Mouse (Mus musculus) hindbrain, embryonic 12.5 days (tissue): ENCODE results near the gene Gm11127. TPM values are rescaled to one million over a fixed set of nuclear protein-coding genes. Genes with fewer than 3 reads are reported as not detected.
A peak's percentile ranks its signal among the peaks of the same experiment; 100 is the strongest.

Experiments
- ATAC-seq: fragments of 200-750 bp; cut with Nextera tagmentation; 2 replicates; pipeline ENCODE4 v1.8.0; 2017; ENCODE audit warnings: moderate TSS enrichment; ENCODE audit not compliant: low FRiP score
- H3K27ac ChIP-seq: fragments of 300-500 bp; sonication (generic); 2 replicates; pipeline ENCODE4 v1.5.1; 2016; ENCODE audit warnings: mild to moderate bottlenecking
- H3K27me3 ChIP-seq: fragments of 300-500 bp; sonication (generic); 2 replicates; pipeline ENCODE4 v1.6.1; 2016; ENCODE audit warnings: mild to moderate bottlenecking
- H3K36me3 ChIP-seq: fragments of 300-500 bp; sonication (generic); 2 replicates; pipeline ENCODE4 v1.6.1; 2016; ENCODE audit warnings: mild to moderate bottlenecking
- H3K4me1 ChIP-seq: fragments of 300-500 bp; sonication (generic); 2 replicates; pipeline ENCODE4 v1.6.1; 2016
- H3K4me2 ChIP-seq: fragments of 300-500 bp; sonication (generic); replicated peaks from 2 replicates; pipeline ENCODE4 v1.6.1; 2016; ENCODE audit warnings: mild to moderate bottlenecking
- H3K4me3 ChIP-seq: fragments of 300-500 bp; sonication (generic); 2 replicates; pipeline ENCODE4 v1.5.1; 2016; ENCODE audit warnings: mild to moderate bottlenecking
- H3K9ac ChIP-seq: fragments of 300-500 bp; sonication (generic); 2 replicates; pipeline ENCODE4 v1.6.1; 2016; ENCODE audit warnings: mild to moderate bottlenecking, moderate library complexity
- H3K9me3 ChIP-seq: fragments of 300-500 bp; sonication (generic); replicated peaks from 2 replicates; pipeline ENCODE4 v1.6.1; 2016; ENCODE audit warnings: mild to moderate bottlenecking
- WGBS: fragments of 180-500 bp; shearing (Covaris S2); methylation state at CpG from one replicate; pipeline ENCODE4 v1.1.7; 2016; 5-methylcytosine and 5-hydroxymethylcytosine counted together
- polyA plus RNA-seq: library from polyadenylated mRNA; unstranded; fragments of >200 nt; fragmentation: Nextera tagmentation; extraction: Ambion mirVana; gene quantifications from 2 replicates; pipeline ENCODE4 v1.2.1, GENCODE M21; 2016

Gm11127 gene
- polyA plus RNA-seq, 1 experiment from 2014 or later, result not detected

GRCm38 (mm10) chr17:36028879-36029619 is 29.1 kb downstream of the Gm11127 start:
- no peaks in the 10 kb centered on the region for H3K36me3 ChIP-seq
- no peak overlapping the region for H3K9ac ChIP-seq
- peaks cover 14% of the 10 kb centered on the region for H3K4me1 ChIP-seq
- no peak overlapping the region for H3K4me3 ChIP-seq
- H3K27me3 ChIP-seq, result peaks cover 8% of the 10 kb centered on the region
- no peak for ATAC-seq
- no peak overlapping the region for H3K27ac ChIP-seq
- 79% methylated on average over 7 of the region's 7 CpGs for WGBS
- H3K9me3 ChIP-seq, result no peaks in the 10 kb centered on the region
- H3K4me2 ChIP-seq, result no peak overlapping the region

- no peak for ATAC-seq
- H3K4me3 ChIP-seq, result no peak overlapping the region
- 91% methylated on average over 4 of the region's 4 CpGs for WGBS
- no peak overlapping the region for H3K27ac ChIP-seq
- H3K9me3 ChIP-seq, result no peaks in the 10 kb centered on the region
- H3K9ac ChIP-seq, result no peak overlapping the region
- H3K27me3 ChIP-seq, result peaks cover 8% of the 10 kb centered on the region
- H3K4me1 ChIP-seq, result peaks cover 14% of the 10 kb centered on the region
- H3K4me2 ChIP-seq, result no peak overlapping the region
- H3K36me3 ChIP-seq, result no peaks in the 10 kb centered on the region
Measured at GRCm38 (mm10) chr17:36027663-36028062, 30.5 kb downstream of the Gm11127 start.

GRCm38 (mm10) chr17:36025901-36026300 is 32.3 kb downstream of the Gm11127 start:
- Histone ChIP-seq H3K9ac (no peak overlapping the region), H3K4me2 (no peak overlapping the region), H3K4me3 (no peak overlapping the region), H3K27me3 (no peaks in the 10 kb centered on the region; the same call in 1 of the 2 replicates), H3K36me3 (no peaks in the 10 kb centered on the region), H3K4me1 (peaks cover 6% of the 10 kb centered on the region), H3K9me3 (no peaks in the 10 kb centered on the region), H3K27ac (no peak overlapping the region)
- 53% methylated on average over 4 of the region's 4 CpGs for WGBS
- no peak for ATAC-seq

GRCm38 (mm10) chr17:36025197-36025596 is 33.0 kb downstream of the Gm11127 start:
- ATAC-seq, result no peak
- no peak overlapping the region for H3K9ac ChIP-seq
- WGBS, result 51% methylated on average over 5 of the region's 5 CpGs

GRCm38 (mm10) chr17:36023710-36024654 is 34.2 kb downstream of the Gm11127 start:
- no peaks in the 10 kb centered on the region for H3K36me3 ChIP-seq
- H3K4me3 ChIP-seq, result no peak overlapping the region
- H3K27me3 ChIP-seq, result no peaks in the 10 kb centered on the region
- no peak overlapping the region for H3K9ac ChIP-seq
- WGBS, result 65% methylated on average over 9 of the region's 9 CpGs
- 0 out of 2 replicates have a peak overlapping the region, but pooled peaks have one; percentile 11 for H3K4me2 ChIP-seq
- ATAC-seq, result no peak
- H3K4me1 ChIP-seq, result peaks cover 9% of the 10 kb centered on the region
- H3K27ac ChIP-seq, result no peak overlapping the region; the same call in 1 of the 2 replicates
- no peaks in the 10 kb centered on the region for H3K9me3 ChIP-seq

More at GRCm38 (mm10) chr17:36025197-36025596, 33.0 kb downstream of the Gm11127 start:
- H3K36me3 ChIP-seq, result no peaks in the 10 kb centered on the region
- no peak overlapping the region for H3K4me3 ChIP-seq
- H3K27me3 ChIP-seq, result no peaks in the 10 kb centered on the region
- H3K27ac ChIP-seq, result no peak overlapping the region
- no peak overlapping the region for H3K4me2 ChIP-seq
- peaks cover 9% of the 10 kb centered on the region for H3K4me1 ChIP-seq
- H3K9me3 ChIP-seq, result no peaks in the 10 kb centered on the region

GRCm38 (mm10) chr17:36022922-36023321 is 35.2 kb downstream of the Gm11127 start:
- 92% methylated on average over 6 of the region's 6 CpGs for WGBS
- no peaks in the 10 kb centered on the region for H3K9me3 ChIP-seq
- H3K27me3 ChIP-seq, result no peaks in the 10 kb centered on the region
- H3K36me3 ChIP-seq, result no peaks in the 10 kb centered on the region
- ATAC-seq, result no peak
- peaks cover 9% of the 10 kb centered on the region for H3K4me1 ChIP-seq
- H3K9ac ChIP-seq, result no peak overlapping the region
- H3K27ac ChIP-seq, result no peak overlapping the region
- H3K4me2 ChIP-seq, result no peak overlapping the region
- no peak overlapping the region for H3K4me3 ChIP-seq

- no peak overlapping the region for H3K9ac ChIP-seq
- no peaks in the 10 kb centered on the region for H3K9me3 ChIP-seq
- H3K4me3 ChIP-seq, result no peak overlapping the region
- H3K27ac ChIP-seq, result no peak overlapping the region
- 94% methylated on average over 9 of the region's 9 CpGs for WGBS
- no peaks in the 10 kb centered on the region for H3K36me3 ChIP-seq
- H3K4me1 ChIP-seq, result peaks cover 9% of the 10 kb centered on the region
- H3K27me3 ChIP-seq, result no peaks in the 10 kb centered on the region
- no peak overlapping the region for H3K4me2 ChIP-seq
- no peak for ATAC-seq
Measured at GRCm38 (mm10) chr17:36022098-36022497, 36.1 kb downstream of the Gm11127 start.

GRCm38 (mm10) chr17:36021309-36021708 is 36.9 kb downstream of the Gm11127 start:
- Histone ChIP-seq H3K9me3 (no peaks in the 10 kb centered on the region), H3K4me1 (peaks cover 8% of the 10 kb centered on the region), H3K36me3 (no peaks in the 10 kb centered on the region), H3K27ac (no peak overlapping the region), H3K4me2 (peak overlapping the region; percentile 12; the same call in 1 of the 2 replicates), H3K4me3 (no peak overlapping the region), H3K27me3 (no peaks in the 10 kb centered on the region), H3K9ac (no peak overlapping the region)
- no peak for ATAC-seq
- 93% methylated on average over 1 of the region's 1 CpGs for WGBS

GRCm38 (mm10) chr17:36020191-36021073 is 37.7 kb downstream of the Gm11127 start, which contains the start of gene H2-T24:
Gene H2-T24 (minus strand): TSS chr17:36020560.
- no peak for ATAC-seq
- Histone ChIP-seq H3K27ac (no peak within 1 kb of the TSS), H3K4me1 (peaks cover 4% of the 10 kb centered on the region; the same call in 1 of the 2 replicates), H3K4me3 (no peak within 1 kb of the TSS), H3K36me3 (peaks cover 4% of the 10 kb centered on the region; the same call in 1 of the 2 replicates), H3K4me2 (peak within 1 kb of the TSS; percentile 12; the same call in 1 of the 2 replicates), H3K27me3 (no peaks in the 10 kb centered on the region), H3K9ac (no peak within 1 kb of the TSS), H3K9me3 (no peaks in the 10 kb centered on the region)
- 44% methylated on average over 15 of the region's 15 CpGs for WGBS

GRCm38 (mm10) chr17:36019519-36019918 is 38.7 kb downstream of the Gm11127 start:
- H3K36me3 ChIP-seq, result peaks cover 10% of the 10 kb centered on the region
- 79% methylated on average over 3 of the region's 3 CpGs for WGBS
- H3K9ac ChIP-seq, result no peak overlapping the region
- no peak overlapping the region for H3K4me2 ChIP-seq
- no peaks in the 10 kb centered on the region for H3K27me3 ChIP-seq
- no peak overlapping the region for H3K4me3 ChIP-seq
- no peak overlapping the region for H3K27ac ChIP-seq
- no peak for ATAC-seq
- no peaks in the 10 kb centered on the region for H3K9me3 ChIP-seq
- peaks cover 4% of the 10 kb centered on the region; the same call in 1 of the 2 replicates for H3K4me1 ChIP-seq

- no peak for ATAC-seq
- H3K9me3 ChIP-seq, result no peaks in the 10 kb centered on the region
- H3K4me2 ChIP-seq, result no peak overlapping the region
- H3K4me3 ChIP-seq, result no peak overlapping the region
- no peak overlapping the region for H3K27ac ChIP-seq
- peaks cover 4% of the 10 kb centered on the region; the same call in 1 of the 2 replicates for H3K4me1 ChIP-seq
- no peaks in the 10 kb centered on the region for H3K27me3 ChIP-seq
- no peak overlapping the region for H3K9ac ChIP-seq
- peaks cover 15% of the 10 kb centered on the region for H3K36me3 ChIP-seq
- 77% methylated on average over 2 of the region's 2 CpGs for WGBS
Measured at GRCm38 (mm10) chr17:36018979-36019378, 39.2 kb downstream of the Gm11127 start.
